Mouse (Mus musculus) adrenal gland, adult 2 months (tissue): ENCODE measurements around the gene Spata20. TPM values are rescaled to one million over a fixed set of nuclear protein-coding genes. Genes with fewer than 3 reads are reported as not detected.

Source experiments
- DNase-seq: peaks from one replicate; pipeline ENCODE4 v3.0.0; 2021
- polyA plus RNA-seq: library from polyadenylated mRNA; depleted of rRNA; stranded (reverse); fragments of >200 nt; gene quantifications from 2 replicates; pipeline ENCODE4 v1.2.3, GENCODE M21; 2012; rRNA removed
- total RNA-seq, 2 experiments: library from RNA; stranded (reverse); gene quantifications; 2 replicates each; pipeline ENCODE4 v1.2.3; 2021

Gene Spata20
- total and polyA plus RNA-seq, 3 experiments = not detected

DNA sequence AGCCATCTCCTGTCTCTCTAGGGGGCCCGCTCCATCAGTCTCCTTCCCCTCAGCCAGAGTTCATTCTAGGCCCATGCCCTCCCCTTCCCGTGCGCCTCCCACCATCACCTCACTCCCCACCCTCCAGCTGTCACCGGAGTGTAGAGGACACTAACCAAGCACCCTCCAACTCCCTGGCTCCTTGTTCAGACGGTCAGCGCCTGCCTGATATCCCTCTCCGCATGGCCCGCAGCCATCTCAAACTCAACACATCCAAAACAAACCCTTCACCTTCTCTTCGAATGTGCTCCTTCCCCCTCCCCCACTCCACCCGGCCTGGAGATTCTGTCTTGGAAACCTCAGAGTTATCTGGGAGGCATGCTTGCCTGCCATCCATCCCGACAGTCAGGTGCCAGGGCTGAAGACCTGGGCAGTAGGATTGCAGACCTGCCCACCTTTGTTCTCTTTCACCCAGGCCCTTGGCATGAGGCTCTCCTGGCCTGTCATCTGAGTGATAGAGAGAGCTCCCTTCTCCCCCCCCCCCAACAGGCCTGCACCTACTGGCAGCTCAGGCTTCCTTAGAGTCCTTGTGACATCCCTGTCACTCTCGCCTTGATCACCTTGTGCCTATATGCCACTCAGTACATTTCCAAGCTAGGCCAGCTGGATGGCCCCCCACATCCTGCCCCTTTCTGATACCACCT lies 34.7 kb downstream of the Spata20 start:
- no peak for DNase-seq

DNA sequence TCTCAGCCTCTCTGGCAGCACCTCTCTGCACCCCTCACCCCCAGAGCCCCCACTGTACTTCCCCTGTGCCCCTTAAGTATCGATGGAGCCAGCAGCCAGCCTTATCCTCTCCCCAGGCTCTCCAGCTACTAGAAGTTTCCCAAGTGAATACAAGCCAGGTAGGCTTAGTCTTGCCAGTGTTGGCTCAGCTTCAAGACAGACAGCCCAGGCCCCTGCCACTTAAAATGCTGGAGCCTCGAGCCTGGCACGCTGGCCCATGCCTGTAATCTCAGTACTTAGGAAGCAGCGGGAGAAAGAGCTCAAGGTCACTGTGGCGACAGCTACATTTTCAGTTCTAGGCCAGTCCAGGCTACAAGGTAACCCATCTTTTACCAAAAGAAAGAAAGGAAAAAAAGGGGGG lies 36.1 kb downstream of the Spata20 start:
- DNase-seq = peak; percentile 9

DNA sequence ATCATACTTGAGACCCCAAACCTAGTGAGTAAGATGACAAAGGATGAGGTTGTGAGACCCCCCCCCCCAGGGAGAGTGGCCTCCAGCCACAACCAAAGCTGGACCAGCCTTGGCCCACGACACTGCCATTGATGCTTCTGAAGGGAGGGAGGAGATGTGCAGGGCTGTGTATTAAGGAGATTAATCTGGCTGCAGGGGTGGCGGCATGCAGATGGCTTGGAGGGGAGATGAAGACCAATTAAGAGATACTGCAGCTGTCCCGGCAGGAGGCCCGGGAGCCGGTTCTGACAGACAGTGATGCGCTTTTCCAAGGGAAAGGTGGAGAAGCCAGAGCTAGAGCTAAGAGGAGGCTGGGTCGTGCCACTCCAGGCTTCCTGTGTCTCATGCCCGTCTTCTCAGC lies 36.7 kb downstream of the Spata20 start:
- DNase-seq = no peak

DNA sequence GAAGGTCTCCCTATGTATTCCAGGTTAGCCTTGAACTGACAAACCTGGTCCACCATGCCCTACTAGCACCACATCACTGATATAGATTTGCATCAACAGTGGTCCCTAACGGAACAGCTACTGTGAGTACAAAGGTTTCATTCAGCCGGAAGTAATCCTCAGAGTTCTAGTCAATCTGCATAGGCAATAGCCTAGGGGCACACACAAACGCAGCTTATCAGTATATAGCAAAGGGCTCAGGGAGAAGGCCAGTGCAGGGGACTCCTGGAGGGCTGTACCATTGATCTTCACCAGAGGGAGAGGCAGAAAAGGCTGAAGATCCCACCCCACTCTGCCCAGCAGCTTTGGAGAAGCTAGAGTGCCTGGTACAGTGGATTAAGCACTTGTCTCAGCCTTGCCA lies 39.0 kb downstream of the Spata20 start:
- DNase-seq = no peak

DNA sequence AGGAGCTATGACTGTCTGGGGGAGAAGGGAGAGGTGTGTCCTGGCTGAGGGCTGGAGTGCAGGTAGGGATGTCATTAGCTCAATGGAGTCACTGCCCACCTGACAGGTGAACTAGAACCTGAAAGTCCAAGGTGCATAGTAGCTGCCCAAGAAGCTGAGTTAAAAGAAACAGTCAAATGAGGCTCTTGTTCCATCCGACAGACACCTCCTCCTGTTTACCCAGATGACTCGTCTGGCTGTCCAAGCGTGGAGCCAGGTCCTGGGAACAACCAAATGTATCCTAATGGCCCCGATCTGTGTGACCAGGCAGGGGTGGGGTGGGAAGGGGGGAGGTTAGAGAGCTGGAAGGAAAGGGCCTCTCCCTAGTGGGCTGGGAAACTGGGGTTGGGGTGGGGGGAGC lies 40.7 kb downstream of the Spata20 start:
- no peak for DNase-seq

DNA sequence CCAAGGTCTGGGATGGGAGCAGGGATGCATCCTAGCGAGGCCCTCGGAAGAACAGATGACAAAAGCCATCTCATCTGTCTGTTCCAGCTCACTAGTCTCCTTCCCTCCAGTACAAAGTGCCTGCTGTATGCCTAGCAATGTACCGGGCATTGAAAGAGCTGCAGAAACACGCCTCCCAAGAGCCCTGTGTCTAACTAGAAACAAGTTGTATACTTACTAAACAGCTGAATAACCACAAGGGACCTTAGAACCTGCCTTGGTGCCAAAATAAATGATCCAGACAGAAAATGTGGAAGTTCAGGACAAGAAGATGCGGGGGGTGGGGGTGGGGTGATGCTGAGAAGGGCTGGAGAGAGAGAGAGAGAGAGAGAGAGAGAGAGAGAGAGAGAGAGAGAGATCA lies 41.1 kb downstream of the Spata20 start:
- DNase-seq = peak; percentile 20

DNA sequence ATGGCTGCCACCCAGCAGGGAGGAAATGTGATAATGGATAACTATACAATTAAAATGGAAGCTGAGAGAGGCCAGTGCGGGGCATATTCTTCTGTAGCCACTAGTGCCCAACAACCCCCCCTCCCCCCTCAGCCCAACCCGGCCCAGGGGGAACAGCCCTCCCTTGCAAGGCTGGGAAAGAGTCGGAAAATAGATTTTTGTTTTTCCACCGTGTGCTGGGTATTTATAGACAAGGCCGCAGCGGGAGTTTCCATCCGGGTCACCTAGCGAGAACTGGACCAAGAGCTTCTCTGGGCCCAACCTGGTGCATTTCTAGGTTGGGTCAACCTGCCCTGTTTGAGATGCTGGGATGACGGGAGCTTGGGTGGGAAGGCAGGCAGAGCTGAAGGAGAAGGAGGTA lies 44.2 kb downstream of the Spata20 start:
- DNase-seq = no peak

DNA sequence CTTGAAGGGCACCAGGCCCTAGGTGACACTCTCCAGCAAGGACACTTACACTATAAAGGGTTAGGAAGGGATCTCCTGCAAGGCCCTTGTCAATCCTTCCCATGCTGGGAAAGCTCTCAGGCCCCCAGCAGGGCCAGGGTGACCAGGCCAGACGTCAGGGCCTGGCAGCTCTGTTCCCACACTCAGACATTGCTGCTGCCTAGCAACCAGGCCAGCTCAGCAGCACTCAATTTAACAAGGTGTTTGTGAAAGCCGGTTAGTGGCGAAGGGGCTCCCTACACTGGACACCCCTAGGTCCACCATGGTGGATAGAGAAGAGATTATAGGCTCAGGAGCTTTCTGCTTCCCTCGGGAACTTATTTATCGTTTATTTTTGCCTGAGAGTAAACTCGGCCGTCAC lies 44.9 kb downstream of the Spata20 start:
- DNase-seq = no peak

DNA sequence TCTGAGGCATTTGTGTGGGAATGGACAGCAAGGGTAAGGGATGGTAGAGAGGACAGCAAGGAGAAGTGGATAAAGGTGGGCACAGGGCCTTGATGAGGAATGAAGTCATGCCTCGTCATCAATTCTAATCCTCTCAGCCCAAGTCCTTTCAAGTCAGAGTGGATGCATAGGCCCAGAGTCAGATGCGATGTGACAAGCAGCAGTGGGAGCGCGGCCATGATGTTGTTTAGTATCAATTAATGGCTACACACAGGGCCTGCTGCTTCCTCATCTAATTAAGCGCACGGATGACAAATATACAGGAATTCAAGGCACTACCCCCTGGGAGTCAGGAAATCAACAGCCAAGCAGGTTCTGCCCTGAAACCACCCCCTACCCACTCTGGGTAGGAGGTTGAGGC lies 45.6 kb downstream of the Spata20 start:
- DNase-seq = no peak

DNA sequence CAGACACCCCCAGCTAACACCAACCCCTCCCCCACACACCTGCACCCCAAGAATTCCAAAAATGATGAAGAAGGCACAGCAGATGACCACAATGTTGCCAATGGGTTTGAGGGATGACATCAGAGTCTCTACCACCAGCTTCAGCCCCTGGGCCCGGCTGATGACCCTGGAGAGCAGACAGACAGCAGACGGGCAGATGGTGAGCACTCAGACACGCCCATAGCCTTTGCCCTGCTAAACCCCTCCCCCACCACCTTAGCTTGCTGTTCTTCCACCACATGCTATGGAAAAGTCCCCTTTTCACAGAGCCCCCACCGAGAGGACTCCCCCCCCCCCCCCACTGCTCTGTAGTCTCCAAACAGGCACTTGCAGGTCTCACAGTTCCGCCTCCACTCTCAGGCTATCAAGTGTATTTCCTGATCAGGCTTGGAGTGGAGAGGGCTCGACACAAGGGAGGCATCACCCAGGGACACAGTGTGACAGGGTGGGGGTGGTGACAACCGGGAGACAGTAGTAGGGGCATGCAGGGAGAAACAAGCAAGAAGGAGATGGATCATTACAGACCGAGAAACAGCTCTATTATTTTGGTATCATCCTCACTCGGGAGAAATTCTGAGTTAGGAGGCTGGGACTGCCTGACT lies 56.8 kb downstream of the Spata20 start:
- no peak for DNase-seq

Other genes with a start within 250 kb of the Spata20 start
- 1 to 10 TPM in 1 of 2 experiments, under 1 TPM in 1; 0.55 to 1.3 TPM for gene Wfikkn2, start 240.2 kb downstream of the Spata20 start, total RNA-seq
- 0.32 and 0.52 TPM in 2 replicates for gene Wfikkn2, start 240.2 kb downstream of the Spata20 start, polyA plus RNA-seq
- not detected for gene Gm21885, start 204.3 kb downstream of the Spata20 start, total RNA-seq
- not detected in 2 replicates for gene Gm21885, start 204.3 kb downstream of the Spata20 start, polyA plus RNA-seq
- gene Luc7l3, start 164.2 kb downstream of the Spata20 start, total RNA-seq = 10 to 100 TPM; 59.5 to 63.7 TPM
- 2.3 and 2.6 TPM in 2 replicates for gene Luc7l3, start 164.2 kb downstream of the Spata20 start, polyA plus RNA-seq
- 100 to 1,000 TPM; 163 to 189 TPM for gene Ankrd40, start 158.2 kb downstream of the Spata20 start, total RNA-seq
- gene Ankrd40, start 158.2 kb downstream of the Spata20 start, polyA plus RNA-seq = 175 and 195 TPM in 2 replicates
- gene Abcc3, start 93.2 kb downstream of the Spata20 start, total RNA-seq = 1 to 10 TPM; 6.2 to 7.5 TPM
- 5.8 and 5.9 TPM in 2 replicates for gene Abcc3, start 93.2 kb downstream of the Spata20 start, polyA plus RNA-seq
- gene Cacna1g, start 12.0 kb downstream of the Spata20 start, total RNA-seq = under 1 TPM; 0.61 to 0.69 TPM
- gene Cacna1g, start 12.0 kb downstream of the Spata20 start, polyA plus RNA-seq = 2.7 and 3.5 TPM in 2 replicates
- 10 to 100 TPM; 23.3 to 40.4 TPM for gene Epn3, start 13.8 kb upstream of the Spata20 start, total RNA-seq
- gene Epn3, start 13.8 kb upstream of the Spata20 start, polyA plus RNA-seq = 23.0 and 25.5 TPM in 2 replicates
- 1 to 10 TPM; 3.8 to 6.7 TPM for gene Mycbpap, start 35.6 kb upstream of the Spata20 start, total RNA-seq
- 0.49 and 0.84 TPM in 2 replicates for gene Mycbpap, start 35.6 kb upstream of the Spata20 start, polyA plus RNA-seq
- 10 to 100 TPM in 1 of 2 experiments, 1 to 10 TPM in 1; 8.4 to 13.4 TPM for gene Rsad1, start 63.1 kb upstream of the Spata20 start, total RNA-seq
- 25.8 and 27.0 TPM in 2 replicates for gene Rsad1, start 63.1 kb upstream of the Spata20 start, polyA plus RNA-seq
- gene Chad, start 78.9 kb upstream of the Spata20 start, total RNA-seq = not detected
- 0.06 and 0.13 TPM in 2 replicates for gene Chad, start 78.9 kb upstream of the Spata20 start, polyA plus RNA-seq
- gene Acsf2, start 115.7 kb upstream of the Spata20 start, total RNA-seq = 100 to 1,000 TPM; 146 to 155 TPM
- 149 and 167 TPM in 2 replicates for gene Acsf2, start 115.7 kb upstream of the Spata20 start, polyA plus RNA-seq
- 100 to 1,000 TPM; 119 to 128 TPM for gene Lrrc59, start 143.6 kb upstream of the Spata20 start, total RNA-seq
- gene Lrrc59, start 143.6 kb upstream of the Spata20 start, polyA plus RNA-seq = 51.9 and 66.4 TPM in 2 replicates
- 10 to 100 TPM; 78.0 to 91.6 TPM for gene Mrpl27, start 167.6 kb upstream of the Spata20 start, total RNA-seq
- 12.3 and 14.2 TPM in 2 replicates for gene Mrpl27, start 167.6 kb upstream of the Spata20 start, polyA plus RNA-seq
- under 1 TPM; 0.29 to 0.31 TPM for gene Eme1, start 167.8 kb upstream of the Spata20 start, total RNA-seq
- gene Eme1, start 167.8 kb upstream of the Spata20 start, polyA plus RNA-seq = 0.18 and 0.21 TPM in 2 replicates
- 10 to 100 TPM; 11.5 to 19.0 TPM for gene Xylt2, start 191.3 kb upstream of the Spata20 start, total RNA-seq
- 51.7 and 60.4 TPM in 2 replicates for gene Xylt2, start 191.3 kb upstream of the Spata20 start, polyA plus RNA-seq
- gene Gm11541, start 218.3 kb upstream of the Spata20 start, total RNA-seq = not detected
- not detected in 2 replicates for gene Gm11541, start 218.3 kb upstream of the Spata20 start, polyA plus RNA-seq